Mouse (Mus musculus) heart, adult 18-20 months (tissue): ENCODE data around the gene Ogg1. TPM values are rescaled to one million over a fixed set of nuclear protein-coding genes. Genes with fewer than 3 reads are reported as not detected.

ENCODE experiments used
- DNase-seq, 2 experiments: peaks; one replicate each; pipeline ENCODE4 v3.0.0; 2021 to 2022; ENCODE audit warnings: mixed read lengths in 1 of 2
- total RNA-seq, 2 experiments: library from RNA; stranded (reverse); gene quantifications; 2 replicates each; pipeline ENCODE4 v1.2.3; 2021

Ogg1 gene
- total RNA-seq, 2 experiments from 2014 or later, result 4.5 to 6.9 TPM

GRCm38 (mm10) chr6:113370194-113370929, 43.6 kb downstream of the Ogg1 start:
- no peak for DNase-seq

- DNase-seq, result no peak
These were observed 46.7 kb downstream of the Ogg1 start for GRCm38 (mm10) chr6:113373491-113373890.

DNA sequence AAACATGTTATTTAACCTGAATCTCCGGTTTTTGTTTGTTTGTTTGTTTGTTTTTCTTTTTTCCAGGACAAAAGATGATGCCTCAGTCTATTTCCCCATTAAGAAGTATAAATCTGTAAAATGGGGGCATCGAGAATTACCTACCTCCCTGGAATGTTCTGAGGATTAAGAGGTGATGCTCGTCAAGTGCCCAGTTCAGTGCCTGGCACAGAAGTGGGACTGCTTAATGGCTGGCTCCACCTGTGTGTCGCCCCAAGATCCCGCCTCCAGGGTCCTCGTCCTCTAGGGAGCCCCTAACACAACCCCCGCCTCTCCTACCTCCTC, 50.4 kb downstream of the Ogg1 start:
- DNase-seq, result no peak

DNA sequence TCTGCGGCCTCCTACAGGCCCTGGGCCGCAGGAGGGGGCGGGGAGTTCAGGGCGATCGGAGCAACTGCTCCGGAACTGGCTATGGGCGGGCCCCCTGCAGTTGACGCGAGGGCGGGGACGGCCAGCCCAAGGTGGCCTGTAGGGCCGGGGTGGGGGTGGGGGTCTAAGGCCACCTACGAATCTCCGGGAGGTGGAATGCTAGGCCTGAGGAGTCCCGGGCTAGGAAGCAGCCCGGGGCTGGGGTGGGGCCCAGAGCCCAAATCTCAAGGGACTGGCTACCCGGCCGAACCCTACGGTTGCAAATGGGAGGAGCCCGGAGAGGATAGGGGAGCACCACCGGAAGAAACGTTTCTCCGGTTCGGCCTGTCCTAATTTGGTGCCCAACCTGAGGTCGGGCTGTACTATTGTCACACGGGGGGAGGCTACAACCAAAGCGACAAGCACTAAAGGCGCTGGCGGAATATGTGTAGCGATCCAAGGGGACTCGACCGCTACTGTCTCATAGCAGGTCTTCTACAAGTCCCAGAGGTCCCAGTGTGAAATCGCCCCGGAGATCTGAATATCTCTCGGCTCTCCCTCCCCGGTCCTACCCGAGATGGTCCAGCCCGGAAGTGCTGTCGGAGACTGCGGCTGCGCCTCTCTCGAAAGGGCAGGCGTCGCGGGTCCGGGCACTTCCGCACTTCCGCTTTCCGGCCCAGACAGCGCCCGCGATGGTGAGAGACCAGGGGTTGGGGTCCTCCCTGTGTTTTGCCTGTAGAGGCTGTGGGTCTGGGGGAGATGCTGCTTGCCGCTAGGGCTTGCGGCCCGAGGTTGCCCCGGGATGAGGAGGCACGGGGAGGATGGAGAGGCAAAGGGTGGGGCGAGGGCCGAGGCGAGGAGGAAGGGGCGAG, 51.0 kb downstream of the Ogg1 start, which contains the start of the genes Tada3 and Arpc4:
Tada3 (minus strand) TSS at position 388 of the 890 bp plus-strand sequence.
Arpc4 (plus strand) TSS at position 620 of the 890 bp plus-strand sequence.
- DNase-seq, result peak; percentile 95

GRCm38 (mm10) chr6:113379246-113379645, 52.5 kb downstream of the Ogg1 start:
- DNase-seq, result peak in 1 of 2 experiments; percentile 47

DNA sequence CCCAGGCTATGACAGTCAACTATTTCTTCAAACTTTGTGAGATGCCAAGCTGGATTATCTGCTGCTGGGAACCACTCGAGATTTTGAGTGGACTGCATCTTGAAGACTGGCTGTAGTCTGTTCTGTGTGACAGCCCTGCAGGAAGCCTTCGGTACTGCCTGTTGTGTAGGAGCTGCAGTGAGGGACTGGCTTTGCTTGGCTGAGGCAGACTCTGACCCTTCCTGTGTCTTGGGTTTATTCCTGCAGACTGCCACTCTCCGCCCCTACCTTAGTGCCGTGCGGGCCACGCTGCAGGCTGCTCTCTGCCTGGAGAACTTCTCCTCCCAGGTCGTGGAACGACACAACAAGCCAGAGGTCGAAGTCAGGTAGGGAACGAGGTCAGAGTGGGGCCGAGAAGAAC, 53.7 kb downstream of the Ogg1 start:
- no peak for DNase-seq

- no peak for DNase-seq
These were observed 57.7 kb downstream of the Ogg1 start for GRCm38 (mm10) chr6:113384351-113384927.

Other genes with a start within 250 kb of the Ogg1 start
- gene Setd5, start 249.6 kb upstream of the Ogg1 start, total RNA-seq, result 10 to 100 TPM; 27.0 to 31.5 TPM
- gene Lhfpl4, start 131.6 kb upstream of the Ogg1 start, total RNA-seq, result under 1 TPM; 0.40 to 0.51 TPM
- 10 to 100 TPM; 12.7 to 17.6 TPM for gene Mtmr14, start 89.1 kb upstream of the Ogg1 start, total RNA-seq
- gene Cpne9, start 44.7 kb upstream of the Ogg1 start, total RNA-seq, result not detected
- 10 to 100 TPM; 12.3 to 12.4 TPM for gene Brpf1, start 19.8 kb upstream of the Ogg1 start, total RNA-seq
- 10 to 100 TPM; 64.2 to 68.3 TPM for gene Camk1, start 17.0 kb downstream of the Ogg1 start, total RNA-seq
- 10 to 100 TPM; 24.9 to 28.1 TPM for gene Tada3, start 50.9 kb downstream of the Ogg1 start, total RNA-seq
- 10 to 100 TPM; 63.3 to 66.7 TPM for gene Arpc4, start 51.1 kb downstream of the Ogg1 start, total RNA-seq
- 1 to 10 TPM in 1 of 2 experiments, under 1 TPM in 1; 0.77 to 1.3 TPM for gene Ttll3, start 62.3 kb downstream of the Ogg1 start, total RNA-seq
- gene Rpusd3, start 92.4 kb downstream of the Ogg1 start, total RNA-seq, result 10 to 100 TPM; 11.3 to 13.0 TPM
- gene Cidec, start 108.8 kb downstream of the Ogg1 start, total RNA-seq, result 10 to 100 TPM in 1 of 2 experiments, 1 to 10 TPM in 1; 6.7 to 53.2 TPM
- gene Jagn1, start 115.6 kb downstream of the Ogg1 start, total RNA-seq, result 10 to 100 TPM; 20.8 to 22.8 TPM
- gene Il17re, start 131.5 kb downstream of the Ogg1 start, total RNA-seq, result 1 to 10 TPM in 1 of 2 experiments, under 1 TPM in 1; 0.69 to 1.2 TPM
- gene Il17rc, start 144.5 kb downstream of the Ogg1 start, total RNA-seq, result 1 to 10 TPM; 6.3 to 7.2 TPM
- gene Creld1, start 156.3 kb downstream of the Ogg1 start, total RNA-seq, result 10 to 100 TPM; 47.6 to 55.7 TPM
- not detected for gene Prrt3, start 175.0 kb downstream of the Ogg1 start, total RNA-seq
- gene Emc3, start 204.7 kb downstream of the Ogg1 start, total RNA-seq, result 10 to 100 TPM; 57.9 to 61.2 TPM
- gene Fancd2, start 204.7 kb downstream of the Ogg1 start, total RNA-seq, result under 1 TPM; 0.10 to 0.33 TPM